Mouse (Mus musculus): ENCODE data around the gene Cdcp2.

The Cdcp2 gene

DNA sequence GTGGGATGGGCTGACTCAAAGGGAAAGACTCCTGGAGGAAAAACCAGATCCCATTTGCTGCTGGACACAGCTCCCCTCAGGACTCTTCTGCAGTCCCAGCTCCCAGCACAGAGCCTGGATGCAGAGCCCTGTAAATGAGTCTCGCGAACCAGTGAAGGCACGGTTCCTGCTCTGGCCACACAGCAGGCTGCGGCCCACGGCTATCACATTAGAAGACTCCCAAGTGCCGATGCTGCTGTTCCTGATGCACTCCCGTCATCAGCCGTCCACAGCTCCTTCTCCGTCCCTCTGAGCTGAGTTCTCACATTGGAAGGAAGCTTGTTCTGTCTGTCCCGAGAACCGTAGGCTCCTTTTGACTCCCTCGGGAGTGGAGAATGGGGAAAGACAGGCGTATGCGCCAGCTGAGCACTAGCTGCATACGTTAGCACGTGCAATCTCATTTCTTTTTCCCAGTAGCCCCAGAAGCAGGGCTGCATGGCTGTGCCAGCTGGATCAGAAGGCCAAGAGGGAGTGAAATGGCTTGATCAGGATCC, at the start of gene Cdcp2:
Gene Cdcp2, plus strand, starts transcription at position 51 of the 533 bp plus-strand sequence.
- DNase-seq (ENCODE audit: extremely low read depth, low read depth, low spot score) = no peak

DNA sequence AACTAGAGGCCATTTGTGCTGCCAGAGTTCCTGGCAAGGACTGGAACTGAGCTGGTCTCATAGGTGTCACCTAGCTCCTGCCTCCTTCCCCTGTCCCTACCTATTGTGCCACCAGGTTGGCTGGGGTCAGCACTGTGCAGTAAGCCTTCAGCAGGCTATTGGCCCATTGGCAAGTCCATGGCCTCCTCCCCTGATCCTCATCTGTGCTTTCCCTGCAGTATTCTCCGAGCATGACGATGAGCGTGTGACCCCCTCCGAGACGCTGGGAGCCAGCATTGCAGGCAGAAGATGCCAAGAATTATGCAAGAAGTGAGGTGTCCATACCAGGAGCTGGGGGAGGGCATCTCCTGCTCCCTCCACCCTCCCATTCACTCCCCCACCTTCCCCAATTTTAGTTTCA, 48.9 kb upstream of the Cdcp2 start:
- no peak for DNase-seq (ENCODE audit: extremely low read depth, low read depth, low spot score)

DNA sequence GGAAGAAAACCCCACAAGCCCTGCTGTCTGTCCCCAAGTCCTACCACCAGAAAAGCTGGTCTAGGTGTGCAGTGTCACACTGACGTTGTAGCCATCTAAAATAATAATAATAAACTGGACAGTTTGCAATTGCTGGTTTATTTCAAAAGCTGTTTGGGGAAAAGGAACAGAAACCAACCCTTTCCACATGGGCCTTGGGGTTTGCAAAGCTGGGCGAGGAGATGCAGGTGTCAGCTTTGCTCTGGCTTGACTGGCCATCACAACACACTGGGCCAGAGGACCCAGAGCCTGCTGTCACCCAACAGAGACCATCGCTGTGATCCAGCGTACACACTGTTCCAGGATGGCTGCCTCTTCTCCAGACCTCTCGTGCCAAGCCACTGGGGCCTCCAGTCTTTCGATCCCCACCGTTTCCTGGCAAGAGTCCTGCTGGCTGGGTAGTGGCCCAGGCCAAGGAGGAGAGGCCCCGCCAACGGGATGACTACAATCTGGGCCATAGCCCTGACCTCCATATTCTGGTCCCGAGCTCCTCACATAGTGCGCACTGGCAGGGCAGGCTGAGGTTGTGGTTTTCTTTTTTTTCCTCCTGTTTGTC, 48.0 kb upstream of the Cdcp2 start:
- DNase-seq (ENCODE audit: extremely low read depth, low read depth, low spot score) = no peak

DNA sequence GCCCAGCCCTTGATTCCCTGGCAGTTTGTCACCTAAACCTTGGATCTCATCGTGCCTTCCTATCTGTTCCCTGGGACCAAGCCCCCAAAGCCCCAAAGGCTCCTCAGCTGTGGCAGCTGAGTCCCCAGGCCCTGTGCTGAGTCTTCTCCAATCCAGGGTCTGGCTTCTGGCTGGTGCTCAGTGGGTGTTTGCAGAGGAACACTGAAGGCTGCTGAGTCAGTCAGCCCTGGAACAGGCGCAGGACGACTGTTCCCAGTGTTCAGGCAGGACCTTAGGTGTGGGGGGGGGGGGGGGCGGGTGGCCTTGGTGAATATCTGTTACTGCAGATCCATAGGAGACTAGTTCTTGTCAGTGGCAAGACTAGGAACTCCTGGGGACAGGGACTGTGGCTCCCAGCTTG, 44.8 kb upstream of the Cdcp2 start:
- DNase-seq (ENCODE audit: extremely low read depth, low read depth, low spot score) = no peak

DNA sequence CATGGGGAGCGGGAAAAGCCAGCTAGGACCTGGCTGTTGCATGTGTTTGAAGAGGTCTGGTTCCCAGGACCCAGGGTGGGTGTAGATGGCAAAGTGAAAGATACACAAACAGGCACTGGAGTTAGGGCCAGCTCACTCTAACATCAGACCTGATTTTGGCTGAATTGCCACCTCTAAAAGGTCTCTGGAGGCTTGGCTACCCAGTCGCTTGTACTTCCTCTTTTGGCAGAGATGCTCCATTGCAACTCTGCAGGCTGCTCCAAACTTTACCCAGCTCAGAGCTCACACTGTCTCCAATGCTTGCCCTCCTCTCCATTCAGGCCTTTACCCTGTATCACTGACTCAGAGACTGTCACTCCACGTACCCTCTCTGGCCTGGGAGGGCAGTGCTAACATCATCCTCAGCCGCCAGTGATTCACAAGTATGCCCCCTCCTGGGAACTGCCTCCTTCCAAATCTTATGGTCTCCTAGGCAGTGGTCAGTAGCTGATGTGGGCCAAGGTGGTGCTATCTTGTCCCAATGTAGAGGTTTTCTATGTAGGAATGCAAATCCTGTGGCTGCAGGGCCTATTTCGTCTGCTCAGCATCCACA, 43.6 kb upstream of the Cdcp2 start:
- no peak for DNase-seq (ENCODE audit: extremely low read depth, low read depth, low spot score)

DNA sequence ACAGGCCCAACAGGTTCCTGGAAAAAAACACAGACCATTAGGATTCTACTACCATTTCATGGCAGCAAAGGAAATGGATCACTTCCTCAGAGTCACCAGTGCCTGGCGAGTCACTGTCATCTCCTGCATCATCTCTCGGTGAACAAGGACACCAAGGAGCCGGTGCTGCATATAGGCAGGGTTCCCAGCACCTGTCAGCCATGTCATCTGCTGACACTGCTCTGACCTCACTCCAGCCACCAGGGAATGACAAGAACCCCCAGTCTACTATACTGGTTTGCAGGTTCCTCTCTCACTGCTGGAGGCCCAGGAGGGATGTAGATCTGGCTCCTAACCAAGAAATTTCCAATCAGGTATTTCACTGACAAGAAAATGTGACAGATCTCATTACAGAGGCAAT, 40.6 kb upstream of the Cdcp2 start:
- DNase-seq (ENCODE audit: extremely low read depth, low read depth, low spot score) = no peak

DNA sequence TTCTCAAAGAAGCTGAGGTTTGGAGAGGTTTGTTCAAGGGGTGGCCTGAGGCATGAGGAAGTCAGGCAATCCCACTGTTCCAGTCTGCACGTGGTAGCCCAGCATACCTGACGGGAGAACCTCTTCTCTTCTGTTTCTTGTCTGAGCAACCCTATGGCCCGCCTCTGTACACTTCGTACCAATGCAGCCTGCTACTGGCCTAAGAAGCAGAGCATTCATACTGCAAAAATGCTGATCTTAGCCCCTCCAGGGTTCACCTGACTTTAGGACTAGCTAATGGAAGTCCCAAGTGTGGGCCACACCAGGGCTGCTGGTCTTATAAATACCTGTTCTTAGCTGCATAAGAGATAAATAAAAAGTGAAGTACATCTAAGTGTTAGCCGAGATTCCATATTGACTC, 38.3 kb upstream of the Cdcp2 start:
- no peak for DNase-seq (ENCODE audit: extremely low read depth, low read depth, low spot score)

DNA sequence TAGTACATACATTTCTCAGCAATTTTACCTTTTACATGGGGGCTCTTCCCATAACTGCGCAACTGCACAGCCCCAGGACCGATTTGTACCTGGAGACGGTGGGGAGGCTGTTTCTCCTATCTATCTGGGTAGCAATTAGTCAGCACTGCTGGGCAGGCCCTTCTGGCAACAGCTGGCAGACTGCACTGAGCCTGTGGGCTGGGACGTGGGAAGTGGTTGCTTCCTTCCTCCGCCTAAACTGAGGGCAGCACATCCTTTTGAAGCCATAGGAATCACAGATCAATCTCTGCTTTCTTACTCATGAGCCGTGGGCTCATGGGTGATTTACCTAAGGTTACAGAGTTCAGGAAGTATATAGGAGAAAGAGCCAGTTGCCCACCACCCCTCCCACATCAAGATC, 37.9 kb upstream of the Cdcp2 start:
- DNase-seq (ENCODE audit: extremely low read depth, low read depth, low spot score) = no peak

DNA sequence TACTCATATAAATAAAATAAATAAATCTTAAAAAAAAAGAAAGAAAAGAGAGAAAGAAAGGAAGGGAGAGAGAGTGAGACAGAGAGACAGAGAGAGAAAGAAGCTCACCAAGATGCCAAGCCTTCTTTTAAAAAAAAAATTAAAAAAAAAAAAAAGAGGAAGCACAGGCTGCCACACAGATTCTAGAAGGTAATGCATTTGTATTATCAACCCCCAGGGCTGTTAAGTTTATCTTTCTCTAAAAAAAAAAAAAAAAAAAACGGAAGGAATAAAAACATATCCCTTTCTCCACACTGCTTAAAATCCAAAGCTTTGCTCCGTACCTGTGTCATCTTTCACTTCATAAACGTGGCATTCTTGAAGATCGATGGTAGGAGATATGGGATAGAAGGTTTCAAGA, 35.1 kb upstream of the Cdcp2 start:
- no peak for DNase-seq (ENCODE audit: extremely low read depth, low read depth, low spot score)

DNA sequence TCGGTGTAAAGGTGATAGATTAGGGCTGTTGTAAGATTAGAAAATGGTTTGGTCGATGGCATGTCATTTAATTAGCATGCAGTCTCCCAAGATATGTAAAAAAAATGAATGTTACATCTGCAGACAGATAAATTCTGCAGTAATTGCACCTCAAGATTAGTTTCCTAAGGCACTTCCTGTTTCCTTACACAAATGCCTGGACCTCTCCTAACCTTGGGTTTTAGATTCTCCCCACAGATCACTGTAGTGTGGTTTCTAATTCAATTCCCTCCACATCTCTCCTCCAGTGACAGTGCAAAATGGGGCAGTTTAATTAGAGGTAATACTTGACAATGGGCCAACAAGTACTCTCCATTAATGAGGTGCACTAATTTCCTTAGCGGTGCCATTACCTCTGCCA, 33.5 kb upstream of the Cdcp2 start:
- DNase-seq (ENCODE audit: extremely low read depth, low read depth, low spot score) = no peak

DNA sequence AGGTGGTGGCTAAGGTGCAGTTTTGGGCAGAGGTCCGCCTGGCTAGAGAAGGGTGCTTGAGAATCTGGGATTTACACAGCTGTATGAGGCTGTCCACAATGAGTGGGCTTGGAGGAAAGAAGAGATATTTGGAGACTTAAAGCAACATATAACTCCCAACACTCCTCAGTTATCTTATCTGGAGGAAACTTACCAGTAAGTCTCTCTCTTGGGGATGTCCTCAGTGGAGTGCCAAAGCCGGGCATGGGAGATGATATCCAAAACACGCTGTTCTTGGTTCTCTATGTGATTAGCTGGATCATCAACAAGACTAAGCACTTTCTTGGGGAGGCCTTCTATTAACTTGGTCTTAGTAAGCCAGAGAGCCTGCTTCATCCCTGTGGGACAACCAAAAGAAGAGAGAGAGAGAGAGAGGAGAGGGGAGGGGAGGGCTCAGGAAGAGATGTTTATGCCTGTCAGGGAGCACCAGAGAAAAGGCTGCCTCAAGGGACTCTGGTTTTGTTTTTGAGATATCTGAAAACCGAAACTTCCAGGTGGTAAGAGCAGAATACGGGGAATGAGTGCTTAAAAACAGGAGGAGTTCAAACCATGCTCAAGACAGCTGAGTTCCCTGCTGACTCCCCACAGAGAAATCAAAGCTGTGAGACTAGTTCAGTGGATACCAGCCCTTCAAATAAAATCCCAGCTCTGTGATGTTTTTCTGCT, 32.1 kb upstream of the Cdcp2 start:
- DNase-seq (ENCODE audit: extremely low read depth, low read depth, low spot score) = no peak

DNA sequence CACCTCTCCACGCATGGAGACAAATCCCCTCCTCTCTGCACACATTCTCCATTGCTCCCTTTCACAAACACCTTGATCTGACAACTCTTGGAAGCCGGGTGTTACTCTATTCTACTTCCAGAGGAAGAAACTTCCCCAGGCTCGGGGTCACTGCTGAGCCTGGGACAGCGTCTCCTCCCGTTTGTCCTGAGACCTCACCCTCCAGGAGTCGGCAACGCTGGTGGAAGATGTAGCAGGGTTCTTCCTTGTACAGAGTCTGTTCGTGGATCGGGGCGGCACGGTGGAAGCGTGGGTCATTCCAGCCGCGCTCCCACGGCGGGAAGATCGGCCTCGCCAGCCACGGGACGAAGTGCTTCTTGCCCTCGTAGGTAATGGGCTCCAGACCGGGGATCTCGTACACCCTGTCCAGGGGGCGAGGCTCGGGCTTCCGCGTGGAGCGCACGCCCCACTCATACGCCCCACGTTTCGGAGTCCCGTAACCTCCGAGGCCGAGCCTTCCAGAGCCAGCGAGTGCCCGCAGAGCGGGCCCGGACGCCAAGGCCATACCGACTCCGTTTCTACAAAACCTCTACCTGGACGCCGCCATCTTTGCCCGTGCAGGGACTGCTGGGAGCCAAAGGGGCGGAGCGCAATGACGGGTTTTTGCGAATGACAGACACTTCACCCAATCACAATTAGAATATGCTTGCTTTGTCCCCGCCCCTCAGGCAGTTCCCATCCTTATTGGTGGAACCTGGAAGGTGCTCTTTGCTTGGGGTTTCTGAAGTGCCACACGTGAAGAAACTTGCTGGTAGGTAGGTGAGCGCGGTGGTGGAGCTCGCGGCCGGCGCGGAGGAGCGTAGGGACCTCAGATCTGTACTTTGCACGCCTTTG, 30.2 kb upstream of the Cdcp2 start, which contains the start of the genes Mrpl37 and Cyb5rl:
Gene Mrpl37, minus strand, starts transcription at position 617 of the 873 bp plus-strand sequence.
Gene Cyb5rl, plus strand, starts transcription at position 737 of the 873 bp plus-strand sequence.
- DNase-seq (ENCODE audit: extremely low read depth, low read depth, low spot score) = peak; percentile 87

DNA sequence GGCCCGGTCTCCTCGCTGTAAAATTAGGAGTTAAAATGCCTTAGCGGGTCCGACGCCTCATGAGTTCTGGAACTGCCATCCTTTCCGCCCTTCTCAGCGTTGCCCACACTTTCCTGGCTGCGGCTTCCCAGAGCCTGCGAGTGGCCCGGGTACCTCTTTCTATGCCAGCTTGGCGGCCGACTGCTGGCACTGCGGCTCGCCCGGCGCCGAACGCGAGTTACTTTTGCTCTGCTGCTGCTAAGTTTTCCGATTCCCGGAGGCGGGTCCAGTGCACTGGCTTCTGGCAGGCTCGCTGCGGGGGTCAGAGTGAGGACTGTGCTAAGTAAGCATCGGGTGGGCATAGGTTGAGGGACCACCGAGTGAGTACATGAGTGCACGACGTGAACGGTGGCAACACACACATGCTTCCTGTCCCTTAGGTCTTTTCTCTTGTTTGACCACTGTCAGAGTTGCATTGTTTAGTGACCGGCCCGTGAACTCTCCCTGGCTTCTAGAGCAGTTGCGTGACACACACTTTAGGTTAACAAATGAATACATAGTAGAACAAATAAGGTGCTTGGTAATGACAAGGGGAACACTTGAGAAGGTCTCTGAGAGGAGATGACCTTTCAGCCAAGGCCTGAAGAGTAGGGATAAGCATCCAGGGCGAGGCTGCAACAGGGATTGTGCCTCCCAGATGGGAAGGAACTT, 29.4 kb upstream of the Cdcp2 start:
- no peak for DNase-seq (ENCODE audit: extremely low read depth, low read depth, low spot score)

DNA sequence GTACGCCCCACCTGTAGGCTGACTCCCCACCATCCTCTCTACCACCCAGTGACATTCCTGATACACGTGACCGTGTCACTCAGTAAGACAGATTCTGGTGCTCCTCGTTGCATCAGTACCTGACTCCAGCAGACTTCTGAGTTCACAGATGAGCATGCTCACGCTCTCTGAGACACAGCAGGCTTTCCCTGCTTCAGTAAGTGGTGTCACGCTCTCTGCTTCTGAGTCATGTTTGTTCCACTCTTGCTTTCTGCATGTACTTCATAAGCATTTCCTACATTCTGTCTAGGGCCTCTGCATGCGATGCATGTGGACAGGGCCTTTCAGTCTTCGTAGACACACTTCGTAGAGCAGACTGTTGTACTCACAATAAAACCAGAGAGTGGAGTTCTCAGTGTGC, 24.3 kb upstream of the Cdcp2 start:
- no peak for DNase-seq (ENCODE audit: extremely low read depth, low read depth, low spot score)

DNA sequence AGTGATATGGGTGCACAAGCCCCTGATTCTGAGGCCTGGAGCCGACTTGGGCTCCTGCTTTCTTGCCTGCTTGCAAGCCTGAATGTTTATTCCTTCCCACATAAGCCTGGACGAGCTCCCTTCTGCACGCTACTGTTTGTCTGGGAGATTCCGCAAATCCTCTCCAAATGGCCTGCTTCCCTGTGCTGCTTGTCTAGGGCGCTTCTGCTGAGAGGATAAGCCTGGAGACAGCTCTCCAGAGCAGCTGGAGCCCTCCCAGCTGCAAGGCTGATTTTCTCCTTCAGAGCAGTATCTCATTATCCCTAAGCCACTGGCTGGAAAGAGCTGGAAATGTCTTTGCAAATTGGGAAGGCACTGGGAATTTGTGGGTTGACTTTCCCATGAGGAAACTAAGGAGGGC, 21.2 kb upstream of the Cdcp2 start:
- DNase-seq (ENCODE audit: extremely low read depth, low read depth, low spot score) = no peak

DNA sequence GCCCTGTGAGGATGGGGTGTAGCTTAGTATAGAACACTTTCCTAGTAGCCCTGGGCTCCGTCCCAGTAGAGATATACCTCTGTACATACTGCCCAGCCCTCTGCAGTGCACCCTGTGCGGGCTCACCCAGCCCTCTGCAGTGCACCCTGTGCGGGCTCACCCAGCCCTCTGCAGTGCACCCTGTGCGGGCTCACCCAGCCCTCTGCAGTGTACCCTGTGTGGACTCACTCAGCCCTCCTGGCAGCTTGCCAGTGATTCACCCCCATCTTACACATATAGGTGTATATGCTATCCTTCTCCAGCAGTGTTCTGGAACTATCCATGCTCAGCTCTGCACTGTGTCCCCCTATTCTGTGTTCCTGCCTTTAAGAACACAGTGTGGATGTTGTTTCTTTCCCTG, 17.8 kb upstream of the Cdcp2 start:
- DNase-seq (ENCODE audit: extremely low read depth, low read depth, low spot score) = no peak

DNA sequence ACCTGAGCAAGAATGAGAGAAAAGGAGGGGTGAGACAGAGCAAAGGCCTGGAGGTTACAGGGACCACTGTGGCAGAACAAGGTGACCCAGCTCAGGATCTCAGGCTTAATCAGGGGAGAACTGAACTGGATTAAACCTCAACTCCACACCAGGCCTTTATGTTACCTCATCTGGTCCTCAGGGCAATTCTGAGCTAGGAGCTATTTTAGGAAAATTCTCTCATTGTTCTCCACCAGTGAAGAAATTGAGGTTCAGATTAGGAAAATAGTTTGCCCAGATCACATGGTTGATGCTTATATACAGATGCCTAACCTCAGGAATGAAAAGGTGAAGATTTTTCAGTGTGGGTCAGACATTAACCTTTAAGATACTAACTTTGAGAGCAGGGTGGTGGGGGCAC, 17.0 kb upstream of the Cdcp2 start:
- no peak for DNase-seq (ENCODE audit: extremely low read depth, low read depth, low spot score)

DNA sequence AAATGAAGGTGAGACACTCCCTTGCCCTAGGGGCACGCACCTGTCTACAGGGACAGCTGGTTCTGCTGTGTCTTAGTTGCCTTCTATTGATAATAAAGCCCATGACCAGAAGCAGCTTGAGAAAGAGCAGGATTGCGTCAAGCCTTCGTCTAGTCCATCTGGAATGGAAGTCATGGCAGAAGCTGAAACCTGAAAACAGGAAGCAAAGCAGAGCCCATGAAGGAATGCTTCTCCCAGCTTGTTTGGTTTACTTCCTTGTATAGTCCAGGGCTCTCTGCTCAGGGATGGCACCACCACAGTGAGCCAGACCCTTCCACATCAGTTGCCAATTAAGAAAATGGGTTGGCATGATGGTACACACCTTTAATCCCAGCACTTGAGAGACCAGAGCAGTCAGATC, 14.5 kb upstream of the Cdcp2 start:
- DNase-seq (ENCODE audit: extremely low read depth, low read depth, low spot score) = peak; percentile 45

DNA sequence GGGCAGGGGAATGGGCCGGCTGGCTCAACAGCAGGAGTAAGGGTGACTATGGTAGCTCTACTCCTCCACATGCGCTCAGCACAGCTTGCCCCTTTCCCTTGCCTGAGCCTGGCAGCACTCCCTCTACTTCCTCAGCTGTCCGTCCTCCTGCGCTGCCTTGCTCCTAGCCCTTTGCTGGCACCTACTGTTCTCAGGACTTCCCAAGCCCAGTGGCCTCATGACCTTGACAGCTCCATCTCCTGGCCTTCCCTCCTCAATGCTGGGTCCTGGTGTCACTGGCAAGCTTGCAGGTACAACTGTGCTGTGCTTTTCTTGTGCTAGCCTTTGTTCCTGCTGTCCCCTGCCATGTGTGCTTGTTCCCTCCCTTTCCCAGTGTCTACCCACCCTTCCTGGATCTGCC, 13.6 kb upstream of the Cdcp2 start:
- no peak for DNase-seq (ENCODE audit: extremely low read depth, low read depth, low spot score)

DNA sequence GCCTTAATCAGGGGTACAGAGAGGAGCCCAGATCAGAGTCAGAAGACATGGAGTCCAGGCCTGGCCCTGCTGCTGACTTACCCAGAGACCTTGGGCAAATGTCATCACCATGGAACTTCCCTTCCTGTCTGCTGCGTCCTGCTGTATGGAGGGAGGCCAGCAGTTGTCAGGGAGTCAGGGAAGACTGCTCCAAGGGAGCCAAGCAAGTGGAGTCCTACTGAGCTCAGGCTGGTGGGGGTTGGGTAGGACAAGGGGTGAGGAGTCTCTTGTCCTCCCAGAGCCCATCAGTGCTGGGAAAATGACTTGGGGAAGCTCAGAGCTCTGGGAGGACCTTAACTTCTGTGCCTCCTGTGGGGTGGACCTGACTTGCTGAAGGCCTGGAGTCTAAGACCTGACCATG, 12.3 kb upstream of the Cdcp2 start:
- DNase-seq (ENCODE audit: extremely low read depth, low read depth, low spot score) = no peak

DNA sequence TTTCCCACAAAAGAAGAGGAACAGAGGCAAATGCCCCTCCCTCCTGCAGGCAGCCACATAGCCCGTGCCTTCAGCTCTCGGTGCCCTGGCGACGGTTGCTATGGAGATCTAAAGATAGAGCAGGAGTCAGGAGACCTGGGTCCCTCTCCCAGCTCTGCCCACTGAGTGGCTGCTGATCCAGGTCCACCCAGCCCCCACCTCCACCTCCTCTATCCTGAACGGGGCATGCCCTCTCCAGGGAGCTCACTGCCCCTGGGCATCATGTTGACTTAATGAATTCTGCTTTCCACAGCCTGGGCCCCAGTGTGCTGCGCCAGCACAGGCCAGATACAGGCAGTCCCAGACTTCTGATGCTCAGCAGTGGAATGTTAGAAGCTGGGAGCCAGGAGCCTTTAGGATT, 11.8 kb upstream of the Cdcp2 start:
- DNase-seq (ENCODE audit: extremely low read depth, low read depth, low spot score) = no peak
